Mouse (Mus musculus) MEL (cell line): ENCODE measurements at regions not wholly inside any gene's neighbourhood (a gene's known extent, or its start where the extent isn't known, plus 50 kb on each side); places are given as distances from the start of the nearest gene placed in this dataset.

ENCODE experiments used
- DNase-seq: peaks from one replicate; pipeline ENCODE4 v3.0.0; 2011; ENCODE audit warnings: low read depth, low spot score
- H3K27ac ChIP-seq: 2 replicates; pipeline ENCODE4 v1.5.1; 2012; ENCODE audit warnings: low read depth, mild to moderate bottlenecking, control low read depth, low read length, moderate library complexity; ENCODE audit not compliant: control insufficient read depth
- H3K27me3 ChIP-seq, 2 experiments: fragments of 150-350 bp in 1 of 2; sonication (generic) in 1 of 2; 2 replicates each; pipeline ENCODE4 v1.6.1; 2012; ENCODE audit warnings: low read length in 2 of 2, mild to moderate bottlenecking in 2 of 2, improper control_type of control experiment in 1 of 2, moderate library complexity in 1 of 2; ENCODE audit not compliant: insufficient read depth in 2 of 2, control insufficient read depth in 1 of 2
- H3K36me3 ChIP-seq, 2 experiments: 2 replicates each; pipeline ENCODE4 v1.6.1; 2012 to 2014; ENCODE audit warnings: low read length in 2 of 2, improper control_type of control experiment in 1 of 2, inconsistent platforms in 1 of 2, mild to moderate bottlenecking in 1 of 2; ENCODE audit not compliant: insufficient read depth in 2 of 2, control insufficient read depth in 1 of 2
- H3K4me1 ChIP-seq, 2 experiments: fragments of 150-350 bp in 1 of 2; sonication (generic) in 1 of 2; 2 replicates each; pipeline ENCODE4 v1.6.1; 2012; ENCODE audit warnings: low read length in 2 of 2, improper control_type of control experiment in 1 of 2, mild to moderate bottlenecking in 1 of 2; ENCODE audit not compliant: insufficient read depth in 2 of 2, control insufficient read depth in 1 of 2
- H3K4me3 ChIP-seq, 2 experiments: fragments of 150-350 bp in 1 of 2; sonication (generic) in 1 of 2; 2 replicates each; pipeline ENCODE4 v1.5.1; 2012; ENCODE audit warnings: low read depth in 2 of 2, low read length in 2 of 2, mild to moderate bottlenecking in 2 of 2, moderate library complexity in 2 of 2, control low read depth in 1 of 2, improper control_type of control experiment in 1 of 2; ENCODE audit not compliant: control insufficient read depth in 1 of 2, insufficient read depth in 1 of 2
- H3K79me2 ChIP-seq: 2 replicates; pipeline ENCODE4 v1.6.1; 2012; ENCODE audit warnings: mild to moderate bottlenecking, low read length, moderate library complexity; ENCODE audit not compliant: control insufficient read depth, poor library complexity, insufficient read depth
- H3K9ac ChIP-seq: 2 replicates; pipeline ENCODE4 v1.6.1; 2012; ENCODE audit warnings: low read depth, mild to moderate bottlenecking, control low read depth, low read length, moderate library complexity; ENCODE audit not compliant: control insufficient read depth, poor library complexity, severe bottlenecking
- H3K9me3 ChIP-seq: fragments of 150-350 bp; sonication (generic); replicated peaks from 2 replicates; pipeline ENCODE4 v1.6.1; 2012; ENCODE audit warnings: mild to moderate bottlenecking, low read length, improper control_type of control experiment, moderate library complexity; ENCODE audit not compliant: insufficient read depth
- BHLHE40 ChIP-seq: IDR thresholded peaks from 2 replicates; pipeline ENCODE4 v1.6.1; 2012; ENCODE audit warnings: low read depth, mild to moderate bottlenecking, inconsistent platforms, low read length, improper control_type of control experiment, borderline replicate concordance
- CHD1 ChIP-seq: IDR thresholded peaks from 2 replicates; pipeline ENCODE4 v1.6.1; 2012; ENCODE audit warnings: low read depth, mild to moderate bottlenecking, inconsistent platforms, low read length, improper control_type of control experiment
- CHD2 ChIP-seq: IDR thresholded peaks from 2 replicates; pipeline ENCODE4 v1.6.1; 2011; ENCODE audit warnings: low read length, improper control_type of control experiment
- CTCF ChIP-seq, 3 experiments: IDR thresholded peaks in 2 of 3; conservative IDR thresholded peaks in 1 of 3; 2 replicates each; pipeline ENCODE4 v1.5.1; 2011 to 2012; ENCODE audit warnings: low read length in 3 of 3, low read depth in 2 of 3, mild to moderate bottlenecking in 2 of 3, improper control_type of control experiment in 1 of 3, inconsistent platforms in 1 of 3, mixed read lengths in 1 of 3, moderate library complexity in 1 of 3; ENCODE audit not compliant: control insufficient read depth in 1 of 3, insufficient read depth in 1 of 3, poor library complexity in 1 of 3, severe bottlenecking in 1 of 3
- ELF1 ChIP-seq: IDR thresholded peaks from 2 replicates; pipeline ENCODE4 v1.6.1; 2014; ENCODE audit warnings: low read depth, mild to moderate bottlenecking, inconsistent platforms, low read length, improper control_type of control experiment, moderate library complexity
- EP300 ChIP-seq, 2 experiments: IDR thresholded peaks; 2 replicates each; pipeline ENCODE4 v1.6.1; 2011; ENCODE audit warnings: improper control_type of control experiment in 2 of 2, low read length in 2 of 2, low read depth in 1 of 2, mild to moderate bottlenecking in 1 of 2
- ETS1 ChIP-seq: IDR thresholded peaks from 2 replicates; pipeline ENCODE4 v1.6.1; 2012; ENCODE audit warnings: low read depth, mild to moderate bottlenecking, inconsistent platforms, low read length, improper control_type of control experiment, moderate library complexity
- MAFK ChIP-seq: IDR thresholded peaks from 2 replicates; pipeline ENCODE4 v1.6.1; 2011; ENCODE audit warnings: low read depth, mild to moderate bottlenecking, low read length, improper control_type of control experiment, borderline replicate concordance
- MAX ChIP-seq: IDR thresholded peaks from 2 replicates; pipeline ENCODE4 v1.6.1; 2011; ENCODE audit warnings: low read length, improper control_type of control experiment
- MXI1 ChIP-seq: IDR thresholded peaks from 2 replicates; pipeline ENCODE4 v1.6.1; 2011; ENCODE audit warnings: mild to moderate bottlenecking, low read depth, low read length, improper control_type of control experiment
- NELFE ChIP-seq: IDR thresholded peaks from 2 replicates; pipeline ENCODE4 v1.6.1; 2011; ENCODE audit warnings: low read depth, low read length, improper control_type of control experiment
- NRF1 ChIP-seq: IDR thresholded peaks from 2 replicates; pipeline ENCODE4 v1.6.1; 2014; ENCODE audit warnings: low read depth, mild to moderate bottlenecking, inconsistent platforms, low read length, improper control_type of control experiment, moderate library complexity; ENCODE audit not compliant: poor library complexity, insufficient read depth, severe bottlenecking
- POLR2A ChIP-seq, 2 experiments: IDR thresholded peaks; 2 replicates each; pipeline ENCODE4 v1.6.1; 2011 to 2012; ENCODE audit warnings: low read length in 2 of 2, mild to moderate bottlenecking in 2 of 2, control low read depth in 1 of 2, improper control_type of control experiment in 1 of 2, low read depth in 1 of 2, moderate library complexity in 1 of 2; ENCODE audit not compliant: control insufficient read depth in 1 of 2, insufficient read depth in 1 of 2, poor library complexity in 1 of 2
- POLR2AphosphoS2 ChIP-seq: IDR thresholded peaks from 2 replicates; pipeline ENCODE4 v1.6.1; 2011; ENCODE audit warnings: low read length, improper control_type of control experiment
- RCOR1 ChIP-seq: IDR thresholded peaks from 2 replicates; pipeline ENCODE4 v1.6.1; 2012; ENCODE audit warnings: low read depth, mild to moderate bottlenecking, inconsistent platforms, low read length, improper control_type of control experiment
- SIN3A ChIP-seq: IDR thresholded peaks from 2 replicates; pipeline ENCODE4 v1.6.1; 2012; ENCODE audit warnings: low read length, improper control_type of control experiment, inconsistent platforms
- TBP ChIP-seq: IDR thresholded peaks from 2 replicates; pipeline ENCODE4 v1.8.0; 2011; ENCODE audit warnings: low read depth, low read length, improper control_type of control experiment
- UBTF ChIP-seq: IDR thresholded peaks from 2 replicates; pipeline ENCODE4 v1.6.1; 2012; ENCODE audit warnings: low read depth, mild to moderate bottlenecking, inconsistent platforms, low read length, improper control_type of control experiment, moderate library complexity, borderline replicate concordance; ENCODE audit not compliant: insufficient read depth
- USF1 ChIP-seq: IDR thresholded peaks from 2 replicates; pipeline ENCODE4 v1.6.1; 2014; ENCODE audit warnings: low read depth, mild to moderate bottlenecking, inconsistent platforms, low read length, improper control_type of control experiment, moderate library complexity
- USF2 ChIP-seq, 2 experiments: IDR thresholded peaks; 2 replicates each; pipeline ENCODE4 v1.6.1; 2011 to 2012; ENCODE audit warnings: improper control_type of control experiment in 2 of 2, low read length in 2 of 2, borderline replicate concordance in 1 of 2, inconsistent platforms in 1 of 2, low read depth in 1 of 2, mild to moderate bottlenecking in 1 of 2; ENCODE audit not compliant: insufficient read depth in 1 of 2
- ZKSCAN1 ChIP-seq: IDR thresholded peaks from 2 replicates; pipeline ENCODE4 v1.6.1; 2012; ENCODE audit warnings: low read depth, mild to moderate bottlenecking, inconsistent platforms, low read length, improper control_type of control experiment, moderate library complexity

DNA sequence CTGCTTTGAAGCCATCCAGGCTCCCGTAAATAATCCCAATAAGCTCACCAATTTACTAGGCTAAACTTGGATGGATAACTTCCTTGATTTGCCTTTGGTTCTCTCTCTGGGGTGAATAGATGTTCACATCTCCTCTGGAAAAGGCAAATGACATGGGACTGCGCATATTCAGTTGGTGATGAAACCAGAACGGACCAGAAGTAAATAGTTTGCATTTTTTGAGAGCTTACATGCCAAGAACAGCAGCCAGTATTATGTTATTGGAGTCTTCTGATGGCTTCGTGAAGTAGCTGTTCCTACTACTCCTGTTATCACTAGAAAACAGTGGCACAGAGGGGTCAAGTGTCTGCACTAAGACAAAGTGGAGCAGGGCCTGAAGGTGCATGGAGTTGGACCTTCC, 434.5 kb upstream of the Klhl29 start:
- Histone ChIP-seq H3K9ac (no peak overlapping the region), H3K4me3 (no peak overlapping the region)
- DNase-seq, result no peak
- TF ChIP-seq MAX (no peak), POLR2AphosphoS2 (no peak), USF2 (IDR thresholded peaks at IDR 0.05; ENCODE audit: borderline replicate concordance in 1 of 2, insufficient read depth in 1 of 2, low read depth in 1 of 2, low read length in 2 of 2) (no peak), RCOR1 (no peak), ELF1 (no peak), UBTF (no peak), CHD2 (no peak), CHD1 (no peak), ZKSCAN1 (no peak), TBP (no peak), BHLHE40 (no peak), NRF1 (no peak), MAFK (no peak), MXI1 (no peak), SIN3A (no peak), NELFE (no peak), POLR2A (IDR thresholded peaks at IDR 0.05; ENCODE audit: control insufficient read depth in 1 of 2, insufficient read depth in 1 of 2, low read depth in 1 of 2, low read length in 2 of 2, poor library complexity in 1 of 2) (no peak), EP300 (IDR thresholded peaks at IDR 0.05; ENCODE audit: low read depth in 1 of 2, low read length in 2 of 2) (no peak)
- TF ChIP-seq, all 39 proteins: peak for 0
- no peak overlapping the region for H3K27ac ChIP-seq
- H3K27me3 ChIP-seq, result no peaks in the 10 kb centered on the region
- no peaks in the 10 kb centered on the region for H3K9me3 ChIP-seq
- no peaks in the 10 kb centered on the region for H3K4me1 ChIP-seq
- H3K36me3 ChIP-seq, result no peaks in the 10 kb centered on the region
- no peaks in the 10 kb centered on the region for H3K79me2 ChIP-seq

GRCm38 (mm10) chr12:5807996-5808886, 432.8 kb upstream of the Klhl29 start:
- Histone ChIP-seq H3K27ac (no peak overlapping the region), H3K27me3 (no peaks in the 10 kb centered on the region), H3K9ac (no peak overlapping the region), H3K4me1 (no peaks in the 10 kb centered on the region), H3K79me2 (no peaks in the 10 kb centered on the region), H3K9me3 (no peaks in the 10 kb centered on the region), H3K4me3 (no peak overlapping the region), H3K36me3 (no peaks in the 10 kb centered on the region)
- DNase-seq, result no peak
- no peak for TF ChIP-seq POLR2A (IDR thresholded peaks at IDR 0.05; ENCODE audit: control insufficient read depth in 1 of 2, insufficient read depth in 1 of 2, low read depth in 1 of 2, low read length in 2 of 2, poor library complexity in 1 of 2)
- no peak for TF ChIP-seq ETS1
- no peak for TF ChIP-seq CTCF (IDR thresholded peaks at IDR 0.05 in 2 of 3, conservative IDR thresholded peaks at IDR 0.05 in 1 of 3; ENCODE audit: control insufficient read depth in 1 of 3, insufficient read depth in 1 of 3, low read depth in 2 of 3, low read length in 3 of 3, poor library complexity in 1 of 3, severe bottlenecking in 1 of 3)
- no peak for TF ChIP-seq CHD1
- no peak for TF ChIP-seq ZKSCAN1
- no peak for TF ChIP-seq USF1
